Mouse (Mus musculus): ENCODE measurements at regions not wholly inside any gene's neighbourhood (a gene's known extent, or its start where the extent isn't known, plus 50 kb on each side); places are given as distances from the start of the nearest gene placed in this dataset.

GRCm38 (mm10) chr2:173930606-173931177 lies 145.4 kb upstream of the Stx16 start:
- no peak for DNase-seq (ENCODE audit: low spot score in 2 of 2)

GRCm38 (mm10) chr2:173935706-173936105 lies 140.4 kb upstream of the Stx16 start:
- DNase-seq (ENCODE audit: low spot score in 2 of 2): no peak

- DNase-seq (ENCODE audit: low spot score in 2 of 2): no peak
Measured at GRCm38 (mm10) chr2:173937531-173938439, 138.3 kb upstream of the Stx16 start.

- DNase-seq (ENCODE audit: low spot score in 2 of 2): no peak
Measured at GRCm38 (mm10) chr2:173938440-173938787, 137.7 kb upstream of the Stx16 start.

- DNase-seq (ENCODE audit: low spot score in 2 of 2): no peak
Measured at GRCm38 (mm10) chr2:173945441-173945840, 130.7 kb upstream of the Stx16 start.

- DNase-seq (ENCODE audit: low spot score in 2 of 2): no peak
Measured at GRCm38 (mm10) chr2:173948586-173948985, 127.5 kb upstream of the Stx16 start.

- no peak for DNase-seq (ENCODE audit: low spot score in 2 of 2)
Measured at GRCm38 (mm10) chr2:173950164-173950891, 125.8 kb upstream of the Stx16 start.

- DNase-seq (ENCODE audit: low spot score in 2 of 2): no peak
Measured at GRCm38 (mm10) chr2:173966111-173966510, 110.0 kb upstream of the Stx16 start.

- no peak for DNase-seq (ENCODE audit: low spot score in 2 of 2)
Measured at GRCm38 (mm10) chr2:173970789-173971188, 105.3 kb upstream of the Stx16 start.

GRCm38 (mm10) chr2:173976314-173977053 lies 99.6 kb upstream of the Stx16 start:
- DNase-seq (ENCODE audit: low spot score in 2 of 2): no peak

GRCm38 (mm10) chr2:173977236-173978053 lies 98.7 kb upstream of the Stx16 start:
- no peak for DNase-seq (ENCODE audit: low spot score in 2 of 2)

- no peak for DNase-seq (ENCODE audit: low spot score in 2 of 2)
Measured at GRCm38 (mm10) chr2:173978138-173978765, 97.9 kb upstream of the Stx16 start.

GRCm38 (mm10) chr2:173981036-173981435 lies 95.1 kb upstream of the Stx16 start:
- DNase-seq (ENCODE audit: low spot score in 2 of 2): no peak

- no peak for DNase-seq (ENCODE audit: low spot score in 2 of 2)
Measured at GRCm38 (mm10) chr2:173987516-173987915, 88.6 kb upstream of the Stx16 start.

GRCm38 (mm10) chr2:173987921-173988320 lies 88.2 kb upstream of the Stx16 start:
- DNase-seq (ENCODE audit: low spot score in 2 of 2): no peak

- DNase-seq (ENCODE audit: low spot score in 2 of 2): no peak
Measured at GRCm38 (mm10) chr2:173988641-173989336, 87.3 kb upstream of the Stx16 start.

- no peak for DNase-seq (ENCODE audit: low spot score in 2 of 2)
Measured at GRCm38 (mm10) chr2:173990664-173991063, 85.4 kb upstream of the Stx16 start.

GRCm38 (mm10) chr2:173991447-173991846 lies 84.7 kb upstream of the Stx16 start:
- no peak for DNase-seq (ENCODE audit: low spot score in 2 of 2)

- DNase-seq (ENCODE audit: low spot score in 2 of 2): no peak
Measured at GRCm38 (mm10) chr2:173992041-173992440, 84.1 kb upstream of the Stx16 start.

- DNase-seq (ENCODE audit: low spot score in 2 of 2): no peak
Measured at GRCm38 (mm10) chr2:173993431-173993955, 82.6 kb upstream of the Stx16 start.

Data from urinary bladder, adult 18-20 months (tissue).